Mouse (Mus musculus) regulatory T cell (primary cell): ENCODE results near the gene Stk33.

Experiments used
- in situ Hi-C: fragments of 300-600 bp; cut with MboI, MseI; formaldehyde crosslinking; loops from one replicate; pipeline ENCODE4 v1.15.1; 2025; ENCODE audit warnings: high pct_unique_total_duplicates

Gene Stk33

GRCm38 (mm10) chr7:109251418-109251817 is 187.5 kb downstream of the Stk33 start:
- in situ Hi-C loops = no loop called here

- in situ Hi-C loops = loop anchor here (10.0 kb wide), 1 partner anchor 180 kb away; no protein-coding TSS in a partner anchor
These were observed 194.1 kb downstream of the Stk33 start for GRCm38 (mm10) chr7:109244776-109245175.

GRCm38 (mm10) chr7:109241313-109241712 is 197.6 kb downstream of the Stk33 start:
- in situ Hi-C loops = loop anchor here (10.0 kb wide), 1 partner anchor 183 kb away; no protein-coding TSS in a partner anchor

GRCm38 (mm10) chr7:109239346-109239745 is 199.5 kb downstream of the Stk33 start:
- in situ Hi-C loops = no loop called here

- in situ Hi-C loops = no loop called here
These were observed 200.2 kb downstream of the Stk33 start for GRCm38 (mm10) chr7:109238724-109239123.

GRCm38 (mm10) chr7:109234882-109235640 is 203.8 kb downstream of the Stk33 start:
- in situ Hi-C loops = no loop called here

GRCm38 (mm10) chr7:109234476-109234875 is 204.4 kb downstream of the Stk33 start:
- in situ Hi-C loops = no loop called here

GRCm38 (mm10) chr7:109231881-109232321 is 207.0 kb downstream of the Stk33 start:
- in situ Hi-C loops = no loop called here

- in situ Hi-C loops = no loop called here
These were observed 207.6 kb downstream of the Stk33 start for GRCm38 (mm10) chr7:109231307-109231706.

GRCm38 (mm10) chr7:109230806-109231205 is 208.1 kb downstream of the Stk33 start:
- in situ Hi-C loops = no loop called here
